Mouse (Mus musculus) adrenal gland, postnatal 25 days (tissue): ENCODE data around the gene Gsg1l. TPM values are rescaled to one million over a fixed set of nuclear protein-coding genes. Genes with fewer than 3 reads are reported as not detected.

ENCODE experiments used
- DNase-seq: peaks from one replicate; pipeline ENCODE4 v3.0.0; 2021; ENCODE audit warnings: mixed read lengths
- total RNA-seq: library from RNA; stranded (reverse); gene quantifications from 2 replicates; pipeline ENCODE4 v1.2.3, GENCODE M21; 2021

Gene Gsg1l
- total RNA-seq, 1 experiment from 2014 or later: 77.9 TPM

- no peak for DNase-seq
Observed at GRCm38 (mm10) chr7:126080949-126081654, 1.1 kb downstream of the Gsg1l start.

- DNase-seq: peak; percentile 53
Observed at GRCm38 (mm10) chr7:126076935-126077334, 5.3 kb downstream of the Gsg1l start.

- no peak for DNase-seq
Observed at GRCm38 (mm10) chr7:126075058-126075457, 7.2 kb downstream of the Gsg1l start.

GRCm38 (mm10) chr7:126070321-126070720 is 11.9 kb downstream of the Gsg1l start:
- no peak for DNase-seq

- DNase-seq: no peak
Observed at GRCm38 (mm10) chr7:126066777-126067176, 15.4 kb downstream of the Gsg1l start.

- DNase-seq: no peak
Observed at GRCm38 (mm10) chr7:126065243-126065876, 16.9 kb downstream of the Gsg1l start.

GRCm38 (mm10) chr7:126062228-126062627 is 20.0 kb downstream of the Gsg1l start:
- DNase-seq: no peak

GRCm38 (mm10) chr7:126058918-126059317 is 23.3 kb downstream of the Gsg1l start:
- no peak for DNase-seq

- DNase-seq: no peak
Observed at GRCm38 (mm10) chr7:126057332-126057914, 24.8 kb downstream of the Gsg1l start.

- DNase-seq: no peak
Observed at GRCm38 (mm10) chr7:126054574-126054973, 27.6 kb downstream of the Gsg1l start.

- DNase-seq: no peak
Observed at GRCm38 (mm10) chr7:126053618-126054017, 28.6 kb downstream of the Gsg1l start.

GRCm38 (mm10) chr7:126051910-126052309 is 30.3 kb downstream of the Gsg1l start:
- DNase-seq: no peak

GRCm38 (mm10) chr7:126045077-126045476 is 37.1 kb downstream of the Gsg1l start:
- DNase-seq: no peak

- no peak for DNase-seq
Observed at GRCm38 (mm10) chr7:126042306-126042705, 39.9 kb downstream of the Gsg1l start.

- DNase-seq: peak; percentile 37
Observed at GRCm38 (mm10) chr7:126040794-126041526, 41.3 kb downstream of the Gsg1l start.

- DNase-seq: no peak
Observed at GRCm38 (mm10) chr7:126039847-126040246, 42.4 kb downstream of the Gsg1l start.

- DNase-seq: no peak
Observed at GRCm38 (mm10) chr7:126039247-126039835, 42.9 kb downstream of the Gsg1l start.

- DNase-seq: no peak
Observed at GRCm38 (mm10) chr7:126038366-126039246, 43.6 kb downstream of the Gsg1l start.

GRCm38 (mm10) chr7:126035332-126035731 is 46.9 kb downstream of the Gsg1l start:
- no peak for DNase-seq

- DNase-seq: no peak
Observed at GRCm38 (mm10) chr7:126032776-126033209, 49.4 kb downstream of the Gsg1l start.

- DNase-seq: no peak
Observed at GRCm38 (mm10) chr7:126032365-126032755, 49.9 kb downstream of the Gsg1l start.
